Mouse (Mus musculus) layer of hippocampus, adult 18-20 months (tissue): ENCODE measurements around the gene Fhit. TPM values are rescaled to one million over a fixed set of nuclear protein-coding genes. Genes with fewer than 3 reads are reported as not detected.

ENCODE experiments used
- DNase-seq, 2 experiments: peaks; one replicate each; pipeline ENCODE4 v3.0.0; 2022; ENCODE audit warnings: low spot score in 2 of 2
- total RNA-seq, 2 experiments: library from RNA; stranded (reverse); gene quantifications; 2 replicates each; pipeline ENCODE4 v1.2.3; 2021

Gene Fhit
- total RNA-seq, 2 experiments from 2014 or later, result 4.0 to 5.5 TPM

- DNase-seq, result no peak
Observed at GRCm38 (mm10) chr14:9721917-9722472, 1439.8 kb downstream of the Fhit start.

- DNase-seq, result no peak
Observed at GRCm38 (mm10) chr14:9698621-9699020, 1463.2 kb downstream of the Fhit start.

- DNase-seq, result no peak
Observed at GRCm38 (mm10) chr14:9697101-9697500, 1464.7 kb downstream of the Fhit start.

GRCm38 (mm10) chr14:9696004-9696403 is 1465.8 kb downstream of the Fhit start:
- no peak for DNase-seq

- DNase-seq, result no peak
Observed at GRCm38 (mm10) chr14:9695217-9695690, 1466.6 kb downstream of the Fhit start.

GRCm38 (mm10) chr14:9688664-9689257 is 1473.1 kb downstream of the Fhit start:
- DNase-seq, result no peak

GRCm38 (mm10) chr14:9684362-9684761 is 1477.5 kb downstream of the Fhit start:
- DNase-seq, result no peak

GRCm38 (mm10) chr14:9672728-9673127 is 1489.1 kb downstream of the Fhit start:
- DNase-seq, result no peak

GRCm38 (mm10) chr14:9671776-9672175 is 1490.1 kb downstream of the Fhit start:
- DNase-seq, result no peak

- no peak for DNase-seq
Observed at GRCm38 (mm10) chr14:9669766-9670165, 1492.1 kb downstream of the Fhit start.

GRCm38 (mm10) chr14:9658445-9658844 is 1503.4 kb downstream of the Fhit start:
- DNase-seq, result no peak

GRCm38 (mm10) chr14:9651417-9651816 is 1510.4 kb downstream of the Fhit start:
- peak; percentile 25 to 61 for DNase-seq

GRCm38 (mm10) chr14:9648416-9648815 is 1513.4 kb downstream of the Fhit start:
- peak; percentile 61 to 82 for DNase-seq

- DNase-seq, result peak in 1 of 2 experiments; percentile 23
Observed at GRCm38 (mm10) chr14:9646233-9646632, 1515.6 kb downstream of the Fhit start.

GRCm38 (mm10) chr14:9644216-9645166 is 1517.3 kb downstream of the Fhit start:
- no peak for DNase-seq

GRCm38 (mm10) chr14:9643700-9644099 is 1518.1 kb downstream of the Fhit start:
- no peak for DNase-seq

- DNase-seq, result no peak
Observed at GRCm38 (mm10) chr14:9642628-9643027, 1519.2 kb downstream of the Fhit start.

- no peak for DNase-seq
Observed at GRCm38 (mm10) chr14:9642068-9642467, 1519.8 kb downstream of the Fhit start.

- no peak for DNase-seq
Observed at GRCm38 (mm10) chr14:9634247-9634991, 1527.4 kb downstream of the Fhit start.

- no peak for DNase-seq
Observed at GRCm38 (mm10) chr14:9632537-9632936, 1529.3 kb downstream of the Fhit start.
